Mouse (Mus musculus) ES-Bruce4 (cell line): Measurements from ENCODE around the gene Sos1.

Source experiments
- CTCF ChIP-seq: IDR thresholded peaks from one replicate; pipeline ENCODE4 v1.8.1; 2011; ENCODE audit warnings: low read depth, low read length
- EP300 ChIP-seq: IDR thresholded peaks from 2 replicates; pipeline ENCODE4 v1.6.1; 2011; ENCODE audit warnings: low read depth, low read length; ENCODE audit not compliant: insufficient read depth
- POLR2A ChIP-seq: IDR thresholded peaks from one replicate; pipeline ENCODE4 v1.8.1; 2011; ENCODE audit warnings: low read length; ENCODE audit not compliant: insufficient read depth

GRCm38 (mm10) chr17:80434430-80434829, 45.8 kb downstream of the Sos1 start:
- TF ChIP-seq CTCF (no peak), EP300 (no peak), POLR2A (no peak)
